Mouse (Mus musculus) MN1 (cell line): ENCODE results near the gene Grm1.

Source experiments
- DNase-seq: peaks from one replicate; pipeline ENCODE4 v3.0.0-alpha.2; 2016; ENCODE audit warnings: low spot score

Gene Grm1

GRCm38 (mm10) chr10:10726501-10726900, 355.7 kb downstream of the Grm1 start:
- DNase-seq: no peak

GRCm38 (mm10) chr10:10710837-10711236, 371.3 kb downstream of the Grm1 start:
- DNase-seq: no peak

- DNase-seq: no peak
Measured at GRCm38 (mm10) chr10:10710359-10710758, 371.8 kb downstream of the Grm1 start.

- no peak for DNase-seq
Measured at GRCm38 (mm10) chr10:10708031-10708430, 374.1 kb downstream of the Grm1 start.

DNA sequence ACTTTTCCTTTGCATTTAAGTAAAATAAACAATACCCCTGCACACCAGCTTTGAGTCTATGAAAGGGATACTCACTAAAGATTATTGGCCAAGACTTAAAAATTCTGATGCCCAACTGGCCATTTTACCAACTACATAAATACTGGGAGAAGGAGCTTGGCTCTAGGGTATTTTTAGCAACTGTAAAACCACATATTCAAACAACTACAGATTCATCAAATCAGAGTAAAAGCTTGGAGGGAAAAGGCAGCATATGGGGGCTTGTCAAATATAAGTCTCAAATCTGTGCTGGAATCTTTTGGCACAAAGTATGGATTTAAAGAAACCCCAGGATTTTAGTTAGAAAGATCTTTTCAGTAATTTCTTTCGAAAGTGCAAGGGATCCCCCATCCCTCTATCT, 380.8 kb downstream of the Grm1 start:
- no peak for DNase-seq

GRCm38 (mm10) chr10:10700903-10701302, 381.3 kb downstream of the Grm1 start:
- DNase-seq: no peak

- DNase-seq: no peak
Measured at GRCm38 (mm10) chr10:10697497-10697896, 384.7 kb downstream of the Grm1 start.

- no peak for DNase-seq
Measured at GRCm38 (mm10) chr10:10689668-10690223, 392.4 kb downstream of the Grm1 start.

GRCm38 (mm10) chr10:10688907-10689667, 393.1 kb downstream of the Grm1 start:
- peak; percentile 44 for DNase-seq

GRCm38 (mm10) chr10:10681048-10681447, 401.1 kb downstream of the Grm1 start, which contains the start of gene Gm10944:
Gene Gm10944, plus strand, starts transcription at chr10:10681348.
- DNase-seq: no peak

- DNase-seq: no peak
Measured at GRCm38 (mm10) chr10:10659976-10660375, 422.2 kb downstream of the Grm1 start.

GRCm38 (mm10) chr10:10659161-10659560, 423.0 kb downstream of the Grm1 start:
- no peak for DNase-seq

GRCm38 (mm10) chr10:10656621-10657020, 425.5 kb downstream of the Grm1 start:
- DNase-seq: no peak

GRCm38 (mm10) chr10:10655991-10656390, 426.2 kb downstream of the Grm1 start:
- no peak for DNase-seq
